Mouse (Mus musculus) liver, embryonic 11.5 days (tissue): ENCODE data around the gene Ankmy2. TPM values are rescaled to one million over a fixed set of nuclear protein-coding genes. Genes with fewer than 3 reads are reported as not detected.

ENCODE experiments used
- ATAC-seq: fragments of 200-750 bp; cut with Nextera tagmentation; replicated peaks from 2 replicates; pipeline ENCODE4 v1.8.0; 2017; ENCODE audit warnings: moderate number of reproducible peaks, mild to moderate bottlenecking, moderate TSS enrichment, moderate library complexity; ENCODE audit not compliant: low FRiP score
- DNase-seq: peaks from one replicate; pipeline ENCODE4 v3.0.0-alpha.2; 2017; ENCODE audit warnings: low spot score
- H3K27ac ChIP-seq: fragments of 300-500 bp; sonication (generic); 2 replicates; pipeline ENCODE4 v1.5.1; 2014; ENCODE audit warnings: mild to moderate bottlenecking, low read depth, low read length, control low read depth
- H3K27me3 ChIP-seq: fragments of 300-500 bp; sonication (generic); replicated peaks from 2 replicates; pipeline ENCODE4 v1.6.1; 2014; ENCODE audit warnings: low read length, mixed read lengths; ENCODE audit not compliant: control insufficient read depth, insufficient read depth
- H3K36me3 ChIP-seq: fragments of 300-500 bp; sonication (generic); 2 replicates; pipeline ENCODE4 v1.6.1; 2014; ENCODE audit warnings: mild to moderate bottlenecking, low read length, moderate library complexity, mixed read lengths; ENCODE audit not compliant: control insufficient read depth, insufficient read depth
- H3K4me1 ChIP-seq: fragments of 300-500 bp; sonication (generic); replicated peaks from 2 replicates; pipeline ENCODE4 v1.6.1; 2014; ENCODE audit warnings: low read length, mixed read lengths; ENCODE audit not compliant: control insufficient read depth, insufficient read depth
- H3K4me2 ChIP-seq: fragments of 300-500 bp; sonication (generic); 2 replicates; pipeline ENCODE4 v1.6.1; 2014; ENCODE audit warnings: mild to moderate bottlenecking, control low read depth, moderate library complexity
- H3K4me3 ChIP-seq: fragments of 300-500 bp; sonication (generic); 2 replicates; pipeline ENCODE4 v1.5.1; 2014; ENCODE audit warnings: low read depth, low read length, control low read depth
- H3K9ac ChIP-seq: fragments of 300-500 bp; sonication (generic); 2 replicates; pipeline ENCODE4 v1.6.1; 2014; ENCODE audit warnings: low read depth, low read length, control low read depth
- H3K9me3 ChIP-seq: fragments of 300-500 bp; sonication (generic); 2 replicates; pipeline ENCODE4 v1.6.1; 2016; ENCODE audit warnings: low read length, inconsistent platforms, mixed read lengths; ENCODE audit not compliant: control insufficient read depth
- WGBS: fragments of 180-500 bp; shearing (Covaris S2); extraction: QIAGEN DNeasy Blood & Tissue Kit; methylation state at CpG from one replicate; pipeline ENCODE4 v1.1.7; 2014; 5-methylcytosine and 5-hydroxymethylcytosine counted together
- polyA plus RNA-seq: library from polyadenylated mRNA; unstranded; fragments of >200 nt; fragmentation: Nextera tagmentation; extraction: Ambion mirVana; gene quantifications from 2 replicates; pipeline ENCODE4 v1.2.1, GENCODE M21; 2014

The Ankmy2 gene
- polyA plus RNA-seq, 1 experiment from 2014 or later: 24.2 TPM

DNA sequence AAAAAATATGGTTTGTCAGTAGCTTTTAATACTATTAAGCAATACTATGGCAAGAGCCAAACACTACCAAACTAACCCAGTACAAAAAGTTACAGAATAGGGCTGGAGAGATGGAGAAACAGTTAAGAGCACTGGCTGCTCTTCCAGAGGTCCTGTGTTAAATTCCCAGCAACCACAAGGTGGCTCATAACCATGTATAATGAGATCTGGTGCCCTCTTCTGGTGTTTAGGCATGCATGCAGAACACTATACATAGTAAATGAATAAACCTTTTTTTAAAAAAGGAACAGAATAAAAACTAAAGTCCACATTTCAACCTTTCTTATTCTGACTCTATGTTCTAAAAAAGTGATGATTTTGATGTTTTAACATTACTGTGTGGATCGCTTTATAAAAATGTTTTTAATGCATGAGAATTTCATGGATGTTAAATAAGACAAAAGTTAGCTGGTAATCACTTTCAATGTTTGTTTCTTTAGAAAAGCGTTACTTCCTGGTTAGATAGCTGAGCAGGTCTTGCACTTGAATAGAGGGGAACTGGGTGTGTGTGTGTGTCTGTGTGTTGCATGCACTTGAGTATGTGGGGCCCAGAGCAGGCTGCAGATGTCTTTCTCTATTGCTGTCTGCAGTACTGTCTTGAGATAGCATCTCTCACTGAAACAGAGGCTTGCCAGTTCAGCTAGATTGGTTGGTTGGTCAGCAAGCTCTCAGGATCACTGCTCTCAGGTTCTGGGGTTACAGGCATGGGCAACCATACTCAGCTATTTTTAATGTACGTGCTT, 10.5 kb upstream of the Ankmy2 start:
- Histone ChIP-seq H3K9ac (no peak overlapping the region), H3K27me3 (no peaks in the 10 kb centered on the region), H3K4me2 (no peak overlapping the region), H3K4me1 (no peaks in the 10 kb centered on the region), H3K9me3 (no peaks in the 10 kb centered on the region), H3K27ac (no peak overlapping the region), H3K36me3 (no peaks in the 10 kb centered on the region), H3K4me3 (no peak overlapping the region)
- DNase-seq (no peak), ATAC-seq (no peak)
- 91% methylated on average over 3 of the region's 3 CpGs for WGBS

GRCm38 (mm10) chr12:36150265-36150664, 6.6 kb upstream of the Ankmy2 start:
- H3K27me3 ChIP-seq: no peaks in the 10 kb centered on the region
- no peak overlapping the region for H3K9ac ChIP-seq
- WGBS: 89% methylated on average over 2 of the region's 2 CpGs
- H3K4me1 ChIP-seq: peaks cover 5% of the 10 kb centered on the region
- H3K4me2 ChIP-seq: no peak overlapping the region
- H3K9me3 ChIP-seq: no peaks in the 10 kb centered on the region
- no peak for DNase-seq
- H3K4me3 ChIP-seq: no peak overlapping the region
- H3K36me3 ChIP-seq: no peaks in the 10 kb centered on the region
- no peak for ATAC-seq
- no peak overlapping the region for H3K27ac ChIP-seq

DNA sequence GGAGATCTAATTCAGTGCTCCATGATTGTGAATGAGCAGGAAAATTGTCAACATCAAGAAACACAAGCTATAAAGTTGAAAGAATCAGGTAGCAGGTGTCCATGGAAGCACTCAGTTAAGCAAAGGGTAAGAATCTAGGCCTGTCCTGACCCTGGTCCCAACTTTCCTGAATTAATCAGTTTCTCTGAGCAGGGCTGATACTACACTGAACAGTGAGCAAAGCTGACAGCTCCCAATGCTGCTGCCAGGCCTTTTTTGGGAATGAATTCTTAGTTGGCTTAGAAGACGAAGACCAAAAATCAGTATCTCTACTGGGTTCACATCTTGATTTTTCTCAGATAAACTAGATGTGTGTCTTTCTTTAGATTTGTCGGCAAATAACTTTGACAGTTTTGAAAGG, 6.2 kb upstream of the Ankmy2 start:
- H3K9ac ChIP-seq: no peak overlapping the region
- H3K27me3 ChIP-seq: no peaks in the 10 kb centered on the region
- no peak overlapping the region for H3K4me3 ChIP-seq
- no peaks in the 10 kb centered on the region for H3K9me3 ChIP-seq
- no peak overlapping the region for H3K4me2 ChIP-seq
- no peaks in the 10 kb centered on the region for H3K36me3 ChIP-seq
- DNase-seq: no peak
- no peak for ATAC-seq
- H3K27ac ChIP-seq: no peak overlapping the region
- peaks cover 8% of the 10 kb centered on the region for H3K4me1 ChIP-seq
- WGBS: 86% methylated on average over 2 of the region's 2 CpGs

DNA sequence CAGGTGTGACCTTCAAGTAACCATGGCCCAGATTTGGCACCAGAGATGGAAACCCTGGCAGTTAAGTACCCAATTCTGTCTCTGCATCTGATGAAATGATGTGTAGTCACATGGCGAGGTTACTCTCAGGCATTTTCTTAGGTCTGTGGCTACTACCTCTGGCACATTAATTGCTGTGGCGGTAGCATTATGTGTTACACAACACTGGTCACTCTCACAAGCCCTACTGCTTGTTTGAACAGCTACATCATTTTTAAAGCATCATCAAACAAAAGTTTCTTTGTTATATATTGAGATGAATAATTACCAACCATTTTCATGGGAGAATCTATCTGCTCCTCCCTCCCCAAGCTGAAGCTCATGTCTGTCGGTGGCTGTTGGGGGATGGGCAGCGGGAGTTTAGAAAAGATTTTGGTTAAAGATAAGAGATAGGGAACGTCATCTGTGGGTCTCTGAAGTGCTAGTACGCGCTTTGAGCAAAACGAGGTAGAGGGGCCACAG, 1.7 kb upstream of the Ankmy2 start:
- Histone ChIP-seq H3K27me3 (no peaks in the 10 kb centered on the region), H3K4me3 (peak overlapping the region; percentile 61), H3K9ac (peak overlapping the region; percentile 78), H3K9me3 (no peaks in the 10 kb centered on the region), H3K4me1 (peaks cover 11% of the 10 kb centered on the region), H3K36me3 (no peaks in the 10 kb centered on the region), H3K27ac (no peak overlapping the region), H3K4me2 (peak overlapping the region; percentile 81)
- DNase-seq (no peak), ATAC-seq (no peak)
- WGBS: 11% methylated on average over 8 of the region's 8 CpGs

DNA sequence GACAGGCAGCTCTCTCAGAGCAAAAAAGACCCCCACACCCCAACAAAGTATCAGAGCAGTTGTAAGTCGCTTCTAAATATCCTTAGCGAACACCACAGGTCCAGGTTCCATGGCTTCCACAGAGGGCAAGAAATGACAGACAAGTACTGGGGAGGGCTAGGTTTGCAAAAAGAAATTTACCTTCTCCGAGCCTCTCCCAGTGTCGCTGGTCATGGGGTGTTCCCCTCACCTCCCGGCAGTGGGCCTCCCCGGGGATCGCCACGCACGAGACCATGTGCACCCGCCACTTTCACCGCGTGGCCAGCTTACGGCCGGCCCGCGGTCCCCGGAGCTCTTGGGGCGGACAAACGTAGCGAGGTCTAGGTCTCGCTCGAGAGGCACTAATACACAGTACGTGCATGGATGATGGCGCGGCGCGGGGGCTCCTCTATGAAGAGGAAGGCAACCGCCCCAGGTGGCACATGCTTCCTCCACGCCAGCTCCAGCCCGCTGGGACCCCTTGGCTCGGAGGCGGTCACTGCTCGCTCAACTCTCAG, 745 bp upstream of the Ankmy2 start:
- Histone ChIP-seq H3K9ac (peak overlapping the region; percentile 78), H3K27ac (peak overlapping the region; percentile 70), H3K36me3 (no peaks in the 10 kb centered on the region), H3K27me3 (no peaks in the 10 kb centered on the region), H3K9me3 (no peaks in the 10 kb centered on the region), H3K4me1 (peaks cover 11% of the 10 kb centered on the region), H3K4me2 (peak overlapping the region; percentile 81), H3K4me3 (peak overlapping the region; percentile 61)
- ATAC-seq (peak; percentile 57), DNase-seq (no peak)
- under 1% methylated on average over 33 of the region's 33 CpGs for WGBS

- no peak for DNase-seq
- H3K4me2 ChIP-seq: peak overlapping the region; percentile 81
- H3K9ac ChIP-seq: peak overlapping the region; percentile 78
- WGBS: under 1% methylated on average over 14 of the region's 14 CpGs
- peak; percentile 37 for ATAC-seq
- peak overlapping the region; percentile 61 for H3K4me3 ChIP-seq
- H3K4me1 ChIP-seq: peaks cover 11% of the 10 kb centered on the region
- no peaks in the 10 kb centered on the region for H3K27me3 ChIP-seq
- no peaks in the 10 kb centered on the region for H3K36me3 ChIP-seq
- H3K27ac ChIP-seq: peak overlapping the region; percentile 70
- H3K9me3 ChIP-seq: no peaks in the 10 kb centered on the region
Measured at GRCm38 (mm10) chr12:36157304-36157637, 357 bp downstream of the Ankmy2 start.

DNA sequence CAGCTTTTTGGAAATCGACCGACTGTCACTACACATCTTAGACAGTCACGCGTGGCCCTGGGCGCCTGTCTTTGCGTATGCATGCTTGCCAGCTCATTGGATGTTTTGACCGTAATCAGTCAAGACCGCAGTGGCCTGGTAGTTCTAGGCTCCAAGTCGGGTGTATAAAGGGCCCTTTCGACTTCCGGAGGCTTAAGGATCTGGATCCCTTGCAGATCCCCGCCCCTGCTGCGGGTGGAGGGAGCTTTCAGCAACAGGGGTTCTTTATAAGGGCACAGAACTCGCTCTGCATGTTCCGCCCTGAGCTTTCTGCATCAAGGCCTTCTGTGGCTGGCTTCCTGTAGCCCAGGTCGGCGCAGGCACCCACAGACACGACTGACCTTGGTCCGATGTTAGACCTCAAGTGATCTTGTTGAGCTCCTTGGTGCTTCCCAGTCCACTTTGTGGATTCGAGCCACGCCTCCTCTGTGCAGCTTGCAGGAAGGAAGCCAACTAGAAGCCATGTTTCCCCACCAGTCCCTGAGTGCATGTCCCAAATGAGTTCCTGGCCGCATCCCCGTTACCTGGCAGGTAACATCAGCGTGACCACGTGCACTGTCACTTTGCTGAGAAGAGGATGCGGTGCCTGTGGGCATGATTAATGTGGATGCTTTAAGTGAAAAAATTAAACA, 859 bp downstream of the Ankmy2 start, which contains the start of gene Bzw2:
Gene Bzw2 (minus strand): TSS at position 443 of the 671 bp plus-strand sequence.
- Histone ChIP-seq H3K9ac (peak within 1 kb of the TSS; percentile 78), H3K36me3 (no peaks in the 10 kb centered on the region), H3K9me3 (no peaks in the 10 kb centered on the region), H3K4me1 (peaks cover 11% of the 10 kb centered on the region), H3K27me3 (no peaks in the 10 kb centered on the region), H3K4me2 (peak within 1 kb of the TSS; percentile 81), H3K4me3 (peak within 1 kb of the TSS; percentile 61), H3K27ac (peak within 1 kb of the TSS; percentile 70)
- ATAC-seq: peak; percentile 51
- DNase-seq: peak; percentile 77
- 3% methylated on average over 26 of the region's 26 CpGs for WGBS

GRCm38 (mm10) chr12:36164126-36164791, 7.3 kb downstream of the Ankmy2 start:
- Histone ChIP-seq H3K4me2 (peak overlapping the region; percentile 16; the same call in 1 of the 2 replicates), H3K27ac (peak overlapping the region; percentile 28; the same call in 1 of the 2 replicates), H3K9me3 (no peaks in the 10 kb centered on the region), H3K4me3 (no peak overlapping the region), H3K27me3 (no peaks in the 10 kb centered on the region), H3K9ac (no peak overlapping the region), H3K4me1 (peaks cover 17% of the 10 kb centered on the region), H3K36me3 (no peaks in the 10 kb centered on the region; the same call in 1 of the 2 replicates)
- DNase-seq: no peak
- peak; percentile 71 for ATAC-seq
- 45% methylated on average over 7 of the region's 7 CpGs for WGBS
